In genomic region chr7:73517432-73518054, GRCm38 (mm10) we compare ENCODE assay signal across 9 mouse cellular contexts. TPM values are rescaled to one million over a fixed set of nuclear protein-coding genes. Genes with fewer than 3 reads are reported as not detected.
DNase-seq lines count a peak whose midpoint lies in the region; ATAC-seq and TF ChIP-seq lines count a peak whose summit lies in the region.
"Had no signal": no experiment of that assay in that cellular context is flagged by ENCODE, and none has a peak within 500 bp of the region (broad histone marks: within the 10 kb centered on the region; RNA-seq: fewer than 3 reads in every experiment).

No protein-coding gene starts in this region.

- H3K36me3 ChIP-seq in G1E (replicated peaks), result peaks cover 88% of the 10 kb centered on the region
- H3K36me3 ChIP-seq in liver, embryonic 15.5 days (replicated peaks), result peaks cover 89% of the 10 kb centered on the region

- H3K9me3 ChIP-seq in G1E (replicated peaks), result no peaks in the 10 kb centered on the region
- no peaks in the 10 kb centered on the region for H3K9me3 ChIP-seq in liver, embryonic 15.5 days (replicated peaks)

- peak overlapping the region; percentile 54 for H3K4me2 ChIP-seq in liver, embryonic 15.5 days

- ATAC-seq in G1E (ENCODE audit: extremely low read depth, insufficient number of reproducible peaks, low FRiP score, poor library complexity, severe bottlenecking), result peak; percentile 92
- peak; percentile 95 for ATAC-seq in erythroblast, adult 5-6 weeks (replicated peaks; ENCODE audit: low FRiP score, poor library complexity, severe bottlenecking)
- ATAC-seq in liver, embryonic 15.5 days (ENCODE audit: insufficient read depth), result peak; percentile 97
- ATAC-seq: hindbrain, postnatal 0 days had no signal

- WGBS in liver, embryonic 15.5 days (ENCODE audit: insufficient replicate concordance), result 16% methylated on average over 1 of the region's 1 CpGs

- no peak overlapping the region for H3K4me3 ChIP-seq in G1E (ENCODE audit: low read depth, low read length)
- peak overlapping the region; percentile 24; the same call in 1 of the 2 replicates for H3K4me3 ChIP-seq in liver, embryonic 15.5 days (replicated peaks)

- H3K9ac ChIP-seq in liver, embryonic 15.5 days, result peak overlapping the region; percentile 50

- intact Hi-C loops in left cerebral cortex, postnatal 4 days (cut with DNase I), result no loop called here

- H3K27me3 ChIP-seq in G1E (ENCODE audit: insufficient read depth, low read length), result no peaks in the 10 kb centered on the region
- no peaks in the 10 kb centered on the region for H3K27me3 ChIP-seq in liver, embryonic 15.5 days

- no peak for TF ChIP-seq CTCF in G1E (IDR thresholded peaks at IDR 0.05; ENCODE audit: low read depth, low read length)

- DNase-seq in kidney, adult 18-20 months, result peak; percentile 18
- no peak for DNase-seq in kidney, adult 11 months
- peak; percentile 29 for DNase-seq in G1E (ENCODE audit: low spot score)
- DNase-seq in gastrocnemius, postnatal 25 days, result no peak
- no peak for DNase-seq in left cerebral cortex, postnatal 4 days
- no peak for DNase-seq in gastrocnemius, adult 8-10 months (ENCODE audit: low spot score in 2 of 2)

- H3K27ac ChIP-seq in liver, embryonic 15.5 days (replicated peaks), result peak overlapping the region; percentile 97
- H3K27ac ChIP-seq: hindbrain, postnatal 0 days had no signal

- H3K4me1 ChIP-seq in G1E (ENCODE audit: insufficient read depth, low read depth, low read length), result peaks cover 60% of the 10 kb centered on the region
- peaks cover 45% of the 10 kb centered on the region for H3K4me1 ChIP-seq in liver, embryonic 15.5 days (replicated peaks)

RNA-seq across cellular contexts. Expression of gene Chd2, which starts 24.1 kb away (rescaled TPM):
- 217 and 257 TPM in 2 replicates for total RNA-seq in G1E (2014; fragmentation: Nextera tagmentation)
- 83.7 and 125 TPM in 2 replicates for total RNA-seq in G1E (2017)
- polyA plus RNA-seq in G1E (2012), result 57.8 and 76.7 TPM in 2 replicates
- total RNA-seq in erythroblast, adult 5-6 weeks (2015; ENCODE audit: low replicate concordance), result 125 and 149 TPM in 2 replicates
- total RNA-seq in erythroblast, adult 5-6 weeks (2017; ENCODE audit: low replicate concordance), result 546 and 581 TPM in 2 replicates
- 20.1 and 22.1 TPM in 2 replicates for polyA plus RNA-seq in liver, embryonic 15.5 days (2015; fragmentation: Nextera tagmentation; extraction: Ambion mirVana)
- 10 to 100 TPM; 30.2 to 38.4 TPM for total RNA-seq in gastrocnemius, postnatal 25 days (2021)
- 10 to 100 TPM; 52.5 to 57.9 TPM for total RNA-seq in left cerebral cortex, postnatal 4 days (2021)
- 10 to 100 TPM; 41.6 to 49.5 (median 45.0) TPM for total RNA-seq in gastrocnemius, adult 8-10 months (2022)

Comparison
In these comparisons a context has a peak if more than half of its experiments do, and no peak if none do; other contexts are left out.
1. DNase-seq: peak in kidney, adult 18-20 months (single experiment) and G1E (single experiment); none in kidney, adult 11 months (single experiment), gastrocnemius, postnatal 25 days (single experiment), left cerebral cortex, postnatal 4 days (single experiment) and gastrocnemius, adult 8-10 months (0 of 2).
2. Peak in every context shown above with its lines, with median percentiles within 50 percentile points of each other: ATAC-seq.